Mouse (Mus musculus) stomach, embryonic 14.5 days (tissue): ENCODE results near the gene Swsap1. TPM values are rescaled to one million over a fixed set of nuclear protein-coding genes. Genes with fewer than 3 reads are reported as not detected.
A peak's percentile ranks its signal among the peaks of the same experiment; 100 is the strongest.

Source experiments
- ATAC-seq: fragments of 200-750 bp; cut with Nextera tagmentation; 2 replicates; pipeline ENCODE4 v1.8.0; 2017; ENCODE audit warnings: low read depth, moderate TSS enrichment; ENCODE audit not compliant: insufficient number of reproducible peaks, insufficient read depth, low FRiP score
- H3K27ac ChIP-seq: fragments of 300-500 bp; sonication (generic); 2 replicates; pipeline ENCODE4 v1.5.1; 2014; ENCODE audit warnings: mild to moderate bottlenecking, low read length, moderate library complexity, mixed read lengths
- H3K27me3 ChIP-seq: fragments of 300-500 bp; sonication (generic); 2 replicates; pipeline ENCODE4 v1.6.1; 2014; ENCODE audit warnings: low read length, control low read depth, mixed read lengths; ENCODE audit not compliant: control insufficient read depth, insufficient read depth
- H3K36me3 ChIP-seq: fragments of 300-500 bp; sonication (generic); 2 replicates; pipeline ENCODE4 v1.6.1; 2014; ENCODE audit warnings: mild to moderate bottlenecking, control low read depth, low read length, moderate library complexity, mixed read lengths; ENCODE audit not compliant: control insufficient read depth, insufficient read depth
- H3K4me1 ChIP-seq: fragments of 300-500 bp; sonication (generic); 2 replicates; pipeline ENCODE4 v1.6.1; 2014; ENCODE audit warnings: low read length, control low read depth, mixed read lengths; ENCODE audit not compliant: control insufficient read depth, insufficient read depth
- H3K4me2 ChIP-seq: fragments of 300-500 bp; sonication (generic); replicated peaks from 2 replicates; pipeline ENCODE4 v1.6.1; 2014; ENCODE audit warnings: low read depth, low read length, control low read depth
- H3K4me3 ChIP-seq: fragments of 300-500 bp; sonication (generic); 2 replicates; pipeline ENCODE4 v1.5.1; 2014; ENCODE audit warnings: low read depth, low read length, control low read depth
- H3K9ac ChIP-seq: fragments of 300-500 bp; sonication (generic); replicated peaks from 2 replicates; pipeline ENCODE4 v1.6.1; 2014; ENCODE audit warnings: low read depth, mild to moderate bottlenecking, control low read depth, low read length, moderate library complexity, mixed read lengths
- H3K9me3 ChIP-seq: fragments of 300-500 bp; sonication (generic); 2 replicates; pipeline ENCODE4 v1.6.1; 2016; ENCODE audit warnings: low read depth, low read length, control low read depth; ENCODE audit not compliant: control insufficient read depth
- WGBS: fragments of 180-500 bp; shearing (Covaris S2); extraction: QIAGEN DNeasy Blood & Tissue Kit; methylation state at CpG from one replicate; pipeline ENCODE4 v1.1.7; 2014; 5-methylcytosine and 5-hydroxymethylcytosine counted together
- polyA plus RNA-seq: library from polyadenylated mRNA; unstranded; fragments of >200 nt; fragmentation: Nextera tagmentation; extraction: Ambion mirVana; gene quantifications from 2 replicates; pipeline ENCODE4 v1.2.1, GENCODE M21; 2014

Swsap1 gene
- polyA plus RNA-seq, 1 experiment from 2014 or later = 8.9 TPM

GRCm38 (mm10) chr9:22001633-22002032 lies 46.1 kb downstream of the Swsap1 start:
- peaks cover 16% of the 10 kb centered on the region for H3K4me1 ChIP-seq
- H3K27me3 ChIP-seq = no peaks in the 10 kb centered on the region
- H3K9ac ChIP-seq = no peak overlapping the region
- H3K9me3 ChIP-seq = no peaks in the 10 kb centered on the region
- H3K4me2 ChIP-seq = no peak overlapping the region
- 88% methylated on average over 4 of the region's 4 CpGs for WGBS
- ATAC-seq = no peak
- peaks cover 24% of the 10 kb centered on the region for H3K36me3 ChIP-seq
- no peak overlapping the region for H3K4me3 ChIP-seq
- H3K27ac ChIP-seq = no peak overlapping the region

- H3K36me3 ChIP-seq = peaks cover 32% of the 10 kb centered on the region
- 7% methylated on average over 57 of the region's 57 CpGs for WGBS
- peak within 1 kb of the TSS; percentile 36 for H3K9ac ChIP-seq
- peaks cover 16% of the 10 kb centered on the region for H3K4me1 ChIP-seq
- no peaks in the 10 kb centered on the region for H3K27me3 ChIP-seq
- H3K27ac ChIP-seq = peak within 1 kb of the TSS; percentile 48; the same call in 1 of the 2 replicates
- peak within 1 kb of the TSS; percentile 66 for H3K4me2 ChIP-seq
- H3K9me3 ChIP-seq = no peaks in the 10 kb centered on the region
- peak within 1 kb of the TSS; percentile 67 for H3K4me3 ChIP-seq
- ATAC-seq = peak; percentile 99
These were observed 46.9 kb downstream of the Swsap1 start, which contains the start of the genes Ccdc151 and Prkcsh for GRCm38 (mm10) chr9:22002194-22003162. TSS of gene Ccdc151 (minus strand) at chr9:22002634. TSS of gene Prkcsh (plus strand) at chr9:22002806.

- ATAC-seq = no peak
- Histone ChIP-seq H3K4me2 (peak overlapping the region; percentile 66), H3K9ac (peak overlapping the region; percentile 36), H3K27ac (peak overlapping the region; percentile 48; the same call in 1 of the 2 replicates), H3K36me3 (peaks cover 35% of the 10 kb centered on the region), H3K27me3 (no peaks in the 10 kb centered on the region), H3K4me3 (peak overlapping the region; percentile 67), H3K4me1 (peaks cover 16% of the 10 kb centered on the region), H3K9me3 (no peaks in the 10 kb centered on the region)
- WGBS = under 1% methylated on average over 18 of the region's 18 CpGs
These were observed 47.6 kb downstream of the Swsap1 start for GRCm38 (mm10) chr9:22003163-22003554.

GRCm38 (mm10) chr9:22004546-22004945 lies 49.0 kb downstream of the Swsap1 start:
- no peaks in the 10 kb centered on the region for H3K27me3 ChIP-seq
- WGBS = 87% methylated on average over 12 of the region's 12 CpGs
- H3K4me2 ChIP-seq = no peak overlapping the region
- no peaks in the 10 kb centered on the region for H3K9me3 ChIP-seq
- no peak overlapping the region for H3K4me3 ChIP-seq
- H3K9ac ChIP-seq = no peak overlapping the region
- H3K36me3 ChIP-seq = peaks cover 42% of the 10 kb centered on the region
- H3K4me1 ChIP-seq = peaks cover 16% of the 10 kb centered on the region
- H3K27ac ChIP-seq = no peak overlapping the region
- no peak for ATAC-seq

Other genes starting within 250 kb of the Swsap1 start
- gene Ldlr, start 232.3 kb upstream of the Swsap1 start, polyA plus RNA-seq = 23.8 and 26.9 TPM in 2 replicates
- 111 and 120 TPM in 2 replicates for gene Spc24, start 195.5 kb upstream of the Swsap1 start, polyA plus RNA-seq
- 10.3 and 10.4 TPM in 2 replicates for gene Kank2, start 157.0 kb upstream of the Swsap1 start, polyA plus RNA-seq
- 2.8 and 2.9 TPM in 2 replicates for gene Angptl8, start 120.2 kb upstream of the Swsap1 start, polyA plus RNA-seq
- gene Dock6, start 103.1 kb upstream of the Swsap1 start, polyA plus RNA-seq = 39.8 and 45.1 TPM in 2 replicates
- gene Rab3d, start 37.6 kb upstream of the Swsap1 start, polyA plus RNA-seq = 41.4 and 42.7 TPM in 2 replicates
- gene Ccdc159, start 28.3 kb upstream of the Swsap1 start, polyA plus RNA-seq = 4.9 and 6.3 TPM in 2 replicates
- gene Tmem205, start 28.2 kb upstream of the Swsap1 start, polyA plus RNA-seq = 60.7 and 62.4 TPM in 2 replicates
- gene Plppr2, start 18.7 kb upstream of the Swsap1 start, polyA plus RNA-seq = 8.5 and 9.9 TPM in 2 replicates
- 6.4 and 6.7 TPM in 2 replicates for gene Epor, start 7.8 kb downstream of the Swsap1 start, polyA plus RNA-seq
- gene Rgl3, start 33.7 kb downstream of the Swsap1 start, polyA plus RNA-seq = 4.9 and 5.5 TPM in 2 replicates
- gene Ccdc151, start 46.9 kb downstream of the Swsap1 start, polyA plus RNA-seq = 0.63 and 0.72 TPM in 2 replicates
- 82.8 and 91.0 TPM in 2 replicates for gene Prkcsh, start 47.1 kb downstream of the Swsap1 start, polyA plus RNA-seq
- 5.6 and 5.7 TPM in 2 replicates for gene Elavl3, start 96.3 kb downstream of the Swsap1 start, polyA plus RNA-seq
- not detected in 2 replicates for gene Gm49318, start 115.5 kb downstream of the Swsap1 start, polyA plus RNA-seq
- 11.4 and 14.5 TPM in 2 replicates for gene Zfp653, start 115.6 kb downstream of the Swsap1 start, polyA plus RNA-seq
- 35.4 and 39.0 TPM in 2 replicates for gene Ecsit, start 129.7 kb downstream of the Swsap1 start, polyA plus RNA-seq
- 443 and 466 TPM in 2 replicates for gene Cnn1, start 143.5 kb downstream of the Swsap1 start, polyA plus RNA-seq
- 180 and 190 TPM in 2 replicates for gene Elof1, start 161.4 kb downstream of the Swsap1 start, polyA plus RNA-seq
- gene Acp5, start 180.0 kb downstream of the Swsap1 start, polyA plus RNA-seq = 10.7 and 10.8 TPM in 2 replicates
- 92.9 and 94.3 TPM in 2 replicates for gene Pigyl, start 201.1 kb downstream of the Swsap1 start, polyA plus RNA-seq
- 1.4 and 1.7 TPM in 2 replicates for gene Zfp872, start 232.3 kb downstream of the Swsap1 start, polyA plus RNA-seq